Mouse (Mus musculus) lung, postnatal 36 days (tissue): ENCODE data around the gene Ppp2r5c.

Experiments
- DNase-seq: peaks from one replicate; pipeline ENCODE4 v3.0.0; 2022; ENCODE audit warnings: mixed read lengths

Gene Ppp2r5c

GRCm38 (mm10) chr12:110512884-110513283 lies 66.0 kb downstream of the Ppp2r5c start:
- no peak for DNase-seq

- DNase-seq, result peak; percentile 67
Measured at GRCm38 (mm10) chr12:110515676-110516075, 68.8 kb downstream of the Ppp2r5c start.

DNA sequence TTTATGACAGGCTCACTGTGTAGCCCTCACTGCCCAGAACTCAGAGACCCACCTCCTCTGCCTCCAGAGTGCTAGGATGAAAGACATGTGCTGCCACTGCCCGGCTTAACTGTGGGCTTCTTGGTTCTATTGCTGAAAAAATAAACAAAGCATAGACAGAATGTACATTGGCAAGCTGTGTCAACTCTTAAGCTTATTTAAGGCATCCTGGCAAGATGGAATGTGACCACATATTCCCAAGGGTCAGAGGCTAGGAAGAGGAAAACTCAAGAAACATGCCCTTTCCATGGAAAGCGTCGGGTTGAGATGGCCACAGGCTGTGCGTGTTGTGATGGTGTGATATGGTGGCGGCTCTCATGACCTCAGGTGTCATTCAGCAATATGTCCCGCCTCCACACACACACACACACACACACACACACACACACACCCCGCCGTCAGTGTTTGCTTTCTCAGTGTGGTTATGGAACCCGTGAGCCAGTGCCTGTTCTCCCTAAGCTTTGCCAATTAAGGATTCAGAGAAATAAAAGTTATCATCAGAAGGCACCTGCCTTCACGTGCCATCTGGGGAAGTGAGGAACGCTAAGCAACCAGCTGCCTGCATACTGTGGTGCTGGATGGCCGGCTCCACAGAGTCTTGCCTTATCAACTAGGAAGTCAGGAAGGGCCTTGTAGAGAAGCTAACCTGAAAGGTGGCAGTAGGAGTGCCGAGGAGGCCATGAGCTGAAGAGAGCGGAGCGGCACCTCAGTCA lies 73.5 kb downstream of the Ppp2r5c start:
- no peak for DNase-seq

- no peak for DNase-seq
Measured at GRCm38 (mm10) chr12:110523526-110523925, 76.6 kb downstream of the Ppp2r5c start.

DNA sequence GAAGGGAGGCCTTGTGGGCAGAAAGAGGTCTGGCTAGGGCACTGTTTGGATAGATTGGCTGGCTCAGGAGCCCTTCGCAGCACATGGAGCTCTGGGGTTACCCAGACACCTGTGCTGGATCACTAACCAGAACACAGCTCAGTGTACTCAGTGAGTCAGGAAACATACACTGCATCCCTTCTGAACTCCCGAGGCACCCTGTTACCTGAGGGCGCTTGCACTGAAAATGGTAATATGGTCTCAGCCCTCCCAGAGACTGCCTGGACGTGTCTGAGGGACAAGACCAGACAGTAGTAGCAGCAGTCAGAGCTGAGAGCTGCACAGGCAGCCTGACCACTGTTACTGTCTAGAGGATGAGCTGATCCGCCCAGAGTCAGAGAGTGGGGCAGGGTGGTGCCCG lies 85.8 kb downstream of the Ppp2r5c start:
- DNase-seq, result no peak

DNA sequence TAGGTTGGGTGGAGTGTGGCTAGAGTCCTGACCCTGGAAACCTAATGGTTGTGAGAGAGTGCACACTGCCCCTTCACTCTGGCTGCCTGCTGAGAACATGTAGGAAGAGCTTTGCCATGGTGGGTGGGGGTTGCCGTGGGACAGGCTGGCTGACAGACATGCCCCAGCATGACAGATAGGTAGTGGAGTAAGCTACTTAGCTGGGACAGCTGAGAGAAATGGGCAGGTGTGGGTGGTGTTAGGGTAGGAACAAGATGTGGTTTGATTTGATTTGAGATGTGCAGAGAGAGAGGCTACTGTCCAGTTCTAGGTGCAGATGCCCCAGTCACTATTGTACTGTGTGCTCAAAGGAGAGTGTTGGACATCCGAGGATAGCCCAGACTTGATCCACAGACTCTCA lies 86.2 kb downstream of the Ppp2r5c start:
- no peak for DNase-seq

DNA sequence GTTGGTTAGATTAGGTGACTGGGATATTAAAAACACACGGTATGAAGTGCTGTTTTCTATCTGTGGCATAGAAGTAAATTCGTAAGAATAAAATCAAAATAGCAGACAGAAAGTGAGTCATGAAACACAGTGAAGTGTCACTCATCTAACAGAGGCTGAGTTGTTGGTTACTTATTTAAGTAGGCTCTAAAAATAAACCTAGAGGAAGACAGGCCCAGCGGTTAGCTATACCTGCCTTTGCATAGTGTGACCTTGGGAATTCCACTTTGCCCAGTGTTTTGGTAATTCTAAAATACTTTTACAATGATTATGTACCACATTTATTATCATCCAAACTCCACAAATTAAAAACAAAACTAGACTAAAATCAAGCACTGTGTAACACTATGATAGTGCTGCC lies 86.9 kb downstream of the Ppp2r5c start:
- no peak for DNase-seq

GRCm38 (mm10) chr12:110535361-110535760 lies 88.4 kb downstream of the Ppp2r5c start:
- DNase-seq, result no peak

- DNase-seq, result peak; percentile 23
Measured at GRCm38 (mm10) chr12:110537751-110538150, 90.8 kb downstream of the Ppp2r5c start.

DNA sequence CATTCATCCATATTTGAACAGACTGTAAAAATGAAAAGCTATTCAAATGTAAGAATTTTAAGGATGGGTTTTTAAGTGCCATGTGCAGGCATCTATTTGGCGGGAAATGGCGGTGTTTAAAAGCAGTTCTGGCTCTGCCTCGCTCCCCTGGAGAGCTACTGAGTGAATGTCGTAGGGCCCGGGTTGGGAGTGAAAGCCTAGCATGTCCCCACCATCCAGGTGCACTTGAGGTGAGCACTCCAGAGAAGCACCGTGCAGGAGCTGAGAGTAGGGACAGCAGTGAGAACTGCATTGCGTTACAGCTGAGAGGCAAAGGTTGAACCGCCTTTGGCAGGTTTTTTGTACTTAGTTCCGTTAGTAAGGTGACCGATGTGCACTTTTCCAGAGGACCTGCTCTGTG lies 92.4 kb downstream of the Ppp2r5c start:
- DNase-seq, result peak; percentile 30

GRCm38 (mm10) chr12:110539798-110540197 lies 92.9 kb downstream of the Ppp2r5c start:
- DNase-seq, result peak; percentile 23

DNA sequence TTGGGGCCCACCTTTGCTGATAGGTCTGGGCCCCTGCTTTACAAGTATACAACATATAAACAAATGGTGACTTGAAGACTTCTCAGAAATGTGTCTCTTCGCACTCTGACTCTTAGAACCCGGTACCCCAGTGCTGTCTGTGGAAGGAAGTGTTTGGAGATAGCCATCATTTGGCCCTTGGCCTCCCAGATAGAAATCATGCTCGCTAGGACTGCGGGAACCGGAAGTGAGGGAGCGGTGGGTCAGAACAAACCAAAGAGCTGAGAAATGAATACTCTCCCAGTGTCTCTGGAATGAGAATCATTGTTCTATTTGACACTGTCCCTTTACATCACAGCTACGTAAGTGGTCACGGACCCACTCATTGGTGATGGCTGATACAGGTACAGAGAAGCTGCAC lies 93.4 kb downstream of the Ppp2r5c start:
- peak; percentile 34 for DNase-seq

DNA sequence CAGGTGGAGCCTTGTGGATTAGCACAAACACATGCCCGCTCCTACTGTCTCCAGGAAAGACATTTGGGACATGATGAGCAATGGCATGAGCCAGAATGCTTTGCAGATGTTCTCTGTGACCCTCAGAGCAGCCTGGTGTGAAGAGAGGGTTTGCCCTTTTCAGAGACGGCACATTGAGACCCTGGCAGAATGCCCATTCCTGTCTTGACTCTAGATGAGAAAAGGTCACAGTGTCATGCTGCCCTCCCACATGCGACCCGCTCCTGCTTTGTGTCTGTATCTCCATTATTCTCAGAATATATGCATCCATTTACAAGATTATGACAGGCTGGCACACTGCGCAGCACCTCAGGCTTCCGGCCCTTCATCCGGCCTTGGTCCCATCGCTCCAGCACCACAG lies 94.1 kb downstream of the Ppp2r5c start:
- no peak for DNase-seq

DNA sequence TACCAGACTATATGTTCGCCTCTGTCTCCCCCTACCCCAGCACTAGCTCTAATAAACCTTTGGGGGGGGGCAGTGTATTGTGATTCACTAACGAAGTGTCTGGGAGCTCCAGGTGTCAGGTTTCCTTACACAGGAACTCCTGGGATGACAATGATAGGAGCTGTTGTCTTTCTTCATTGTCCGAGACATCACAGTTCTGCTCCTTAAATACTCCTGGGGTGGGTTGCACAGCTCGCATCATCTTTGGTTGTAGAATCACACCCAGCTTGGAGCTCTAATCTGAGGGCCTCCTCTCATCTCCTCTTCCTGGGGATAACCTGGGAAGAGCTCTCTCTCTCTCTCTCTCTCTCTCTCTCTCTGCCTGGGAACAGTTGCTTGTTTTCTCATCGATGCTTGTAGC lies 94.6 kb downstream of the Ppp2r5c start:
- DNase-seq, result no peak

GRCm38 (mm10) chr12:110545040-110545701 lies 98.3 kb downstream of the Ppp2r5c start:
- no peak for DNase-seq

GRCm38 (mm10) chr12:110547573-110547972 lies 100.7 kb downstream of the Ppp2r5c start:
- no peak for DNase-seq

GRCm38 (mm10) chr12:110549437-110550112 lies 102.7 kb downstream of the Ppp2r5c start:
- DNase-seq, result no peak

DNA sequence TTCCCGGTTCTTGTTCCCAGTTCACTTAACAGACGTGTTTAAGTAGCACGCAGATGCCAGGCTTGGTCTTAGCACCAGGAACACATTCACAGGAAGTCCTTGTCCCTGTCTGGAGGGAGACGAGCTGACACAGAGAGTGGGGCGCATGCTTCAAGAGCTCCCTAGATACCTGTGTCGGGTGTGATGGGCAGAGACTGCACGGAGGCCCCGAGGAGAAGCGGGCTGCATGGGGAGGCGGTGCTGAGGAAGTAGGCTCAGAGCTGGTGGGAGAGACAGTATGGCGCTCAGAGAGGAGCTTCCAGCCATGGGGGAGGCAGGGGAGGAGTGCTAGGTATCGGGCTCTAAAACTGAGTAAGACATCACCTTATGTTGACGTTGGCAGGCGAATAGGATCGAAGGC lies 103.4 kb downstream of the Ppp2r5c start:
- no peak for DNase-seq

GRCm38 (mm10) chr12:110552113-110552512 lies 105.2 kb downstream of the Ppp2r5c start:
- DNase-seq, result peak; percentile 32

- DNase-seq, result no peak
Measured at GRCm38 (mm10) chr12:110553362-110553761, 106.4 kb downstream of the Ppp2r5c start.

DNA sequence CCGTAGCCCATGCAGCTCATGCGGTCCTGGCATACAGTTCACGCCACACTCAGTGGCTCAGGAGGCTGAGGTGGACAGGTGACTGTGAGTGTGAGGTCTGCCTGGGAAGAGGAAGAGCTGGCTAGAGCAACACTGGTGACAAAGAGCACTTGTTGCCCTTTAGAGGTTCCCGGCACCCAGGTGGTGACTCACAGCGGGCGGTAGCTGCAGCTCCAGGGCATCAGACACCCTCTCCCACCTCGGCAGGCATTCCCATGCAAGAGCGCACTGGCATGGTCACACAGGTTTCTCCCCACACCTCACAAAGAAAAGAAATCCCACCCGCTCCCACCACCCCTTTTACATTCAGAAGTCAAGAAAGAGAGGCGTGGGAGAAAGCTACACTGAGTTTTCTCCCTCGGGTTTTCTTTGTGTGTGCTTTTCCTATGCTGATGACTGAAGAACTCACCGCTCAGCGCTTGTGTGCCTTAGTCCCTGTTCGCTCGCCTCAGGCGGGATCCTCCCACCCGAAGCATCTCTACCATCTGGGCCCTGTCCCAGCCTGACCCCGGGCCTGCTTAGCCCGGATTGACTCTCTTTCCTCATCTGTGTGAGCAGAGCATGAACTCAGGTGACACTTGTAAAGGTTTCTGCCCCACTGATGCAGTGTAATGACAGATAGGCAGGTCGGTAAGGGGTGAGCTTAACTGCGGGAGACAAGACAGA lies 108.8 kb downstream of the Ppp2r5c start:
- DNase-seq, result no peak

- DNase-seq, result peak; percentile 64
Measured at GRCm38 (mm10) chr12:110556861-110557628, 110.1 kb downstream of the Ppp2r5c start.
